Mouse (Mus musculus): Measurements from ENCODE around the gene Rpl41.

DNA sequence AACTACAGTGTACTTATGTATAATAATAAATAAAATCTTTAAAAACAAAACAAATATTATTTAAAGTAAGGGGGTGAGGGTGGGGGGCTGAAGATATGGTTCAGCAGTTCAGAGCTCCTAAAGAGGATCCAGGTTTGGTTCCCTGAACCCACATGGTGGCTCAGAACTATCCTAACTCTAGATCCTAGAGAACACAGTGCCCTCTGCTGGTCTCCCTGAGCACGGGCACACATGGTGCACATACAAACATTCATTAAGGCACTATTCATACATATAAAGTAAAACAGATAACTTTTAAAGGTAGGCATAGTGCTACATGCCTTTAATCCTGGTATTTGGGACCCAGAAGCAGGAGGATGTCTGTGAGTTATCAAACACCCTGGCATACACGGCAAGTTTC lies 26.0 kb upstream of the Rpl41 start:
- no peak for TF ChIP-seq ZNF384 (IDR thresholded peaks at IDR 0.05; ENCODE audit: low read depth, low read length)
- TF ChIP-seq MAFK (IDR thresholded peaks at IDR 0.05; ENCODE audit: insufficient read depth, low read depth, low read length): no peak
- no peak for TF ChIP-seq CHD2 (IDR thresholded peaks at IDR 0.05; ENCODE audit: low read depth, low read length)
